Mouse (Mus musculus): ENCODE results near the gene Herpud1.
"Not testable (repeated sequence)": the region's sequence is repeated elsewhere in the genome, so short reads cannot be mapped to it uniquely, and the experiment has no call there.

The Herpud1 gene

DNA sequence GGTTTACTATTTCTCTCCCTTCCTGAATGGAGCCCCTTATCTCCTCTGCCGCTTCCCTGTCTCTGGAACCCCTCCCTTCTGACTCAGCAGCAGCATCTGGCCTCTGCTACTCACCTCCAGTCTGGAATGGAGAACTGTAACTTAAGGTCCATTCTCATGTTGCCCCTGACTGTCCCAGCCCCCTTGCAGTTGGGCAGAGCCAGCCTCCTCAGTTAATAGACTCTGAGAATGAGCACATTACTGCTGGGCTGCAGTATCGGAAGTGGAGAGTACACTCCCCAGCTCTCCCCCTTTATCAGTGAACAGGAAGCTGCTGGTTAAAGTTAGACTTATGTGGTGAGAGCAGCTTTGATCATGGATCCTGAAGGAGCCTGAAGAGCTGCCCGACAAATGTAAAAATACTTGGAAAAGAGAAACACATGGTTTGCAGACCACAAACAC lies 10.7 kb upstream of the Herpud1 start:
- peak in 1 of 2 experiments; percentile 30 for DNase-seq (ENCODE audit: low spot score in 2 of 2)

DNA sequence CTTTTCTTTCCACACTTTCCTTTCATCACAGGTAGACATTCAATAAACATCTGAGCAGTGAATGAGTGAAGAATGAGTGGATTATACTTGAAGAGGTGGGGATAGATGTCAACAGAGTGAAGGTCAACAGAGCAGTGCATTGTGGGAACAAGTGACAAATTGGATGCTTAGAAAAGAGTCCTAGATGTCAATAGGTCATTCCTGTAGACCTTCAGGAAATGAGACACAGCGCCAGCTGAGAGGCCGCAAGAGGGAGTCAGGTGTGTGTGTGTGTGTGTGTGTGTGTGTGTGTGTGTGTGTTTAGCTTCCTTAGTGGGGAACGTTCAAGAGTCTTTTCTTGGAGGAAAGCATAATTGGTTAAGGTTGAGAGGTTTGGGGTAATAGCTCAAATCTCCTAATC lies 10.1 kb upstream of the Herpud1 start:
- DNase-seq (ENCODE audit: low spot score in 2 of 2) = no peak

DNA sequence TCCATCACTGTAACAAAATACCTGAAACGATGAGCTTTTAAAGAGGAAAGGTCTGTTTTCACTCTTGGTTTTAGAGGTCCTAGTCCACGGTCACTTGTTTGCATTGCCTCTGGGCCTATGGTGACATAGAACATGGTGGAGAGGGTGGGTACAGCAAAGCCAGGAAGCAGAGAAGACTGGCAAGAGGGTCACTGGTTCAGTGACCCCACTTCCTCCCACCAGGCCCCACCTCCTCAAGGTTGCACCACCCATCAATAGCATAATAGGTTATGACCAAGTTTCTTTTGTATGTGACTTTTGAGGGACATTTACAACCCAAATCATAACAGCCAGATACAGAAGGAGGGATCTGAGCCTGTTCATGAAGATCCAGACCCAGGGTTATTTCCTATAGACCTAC lies 9.7 kb upstream of the Herpud1 start:
- peak in 1 of 2 experiments; percentile 46 for DNase-seq (ENCODE audit: low spot score in 2 of 2)

DNA sequence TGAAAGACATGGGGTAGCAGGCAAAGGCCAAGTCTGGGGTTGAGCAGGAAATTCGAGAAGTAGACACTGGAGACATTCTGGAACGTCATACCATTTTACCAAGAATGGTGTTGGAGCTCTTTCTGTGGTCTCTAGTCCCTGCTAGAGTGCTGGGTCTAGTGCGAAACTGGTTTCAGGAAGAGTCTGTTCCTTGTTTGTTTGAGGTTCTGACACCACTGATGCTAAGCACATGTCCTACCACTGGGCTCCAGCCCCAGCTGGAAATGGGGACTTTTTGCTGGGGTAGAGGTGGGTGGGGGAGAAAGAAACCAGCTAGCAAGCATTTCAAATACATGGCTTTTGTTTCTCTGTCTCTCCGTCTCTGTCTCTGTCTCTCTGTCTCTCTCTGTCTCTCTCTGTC lies 9.2 kb upstream of the Herpud1 start:
- DNase-seq (ENCODE audit: low spot score in 2 of 2) = peak in 1 of 2 experiments; percentile 60

DNA sequence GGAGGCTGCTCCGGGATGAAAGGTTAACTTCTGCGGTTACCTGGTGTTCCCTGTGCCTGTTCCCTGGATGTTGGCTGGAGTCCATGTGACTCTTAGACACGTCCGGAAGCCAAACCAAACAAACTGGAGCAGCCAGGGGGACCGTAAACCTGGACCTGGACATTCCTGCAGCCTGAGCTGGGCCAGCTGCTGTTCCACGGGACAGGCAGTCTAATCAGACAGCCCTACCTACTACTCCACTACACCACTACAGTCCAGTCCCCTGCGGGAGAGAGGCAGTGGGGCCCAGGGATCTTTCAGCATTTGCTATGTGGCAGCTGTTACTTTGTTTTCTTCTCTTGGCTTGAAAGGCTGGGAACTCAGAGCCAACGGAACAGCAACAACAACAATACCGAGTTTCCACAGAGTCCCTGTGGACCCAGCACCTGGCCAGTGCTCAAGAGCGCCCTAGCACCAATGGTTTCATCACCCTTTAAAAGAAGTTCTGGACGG lies 8.5 kb upstream of the Herpud1 start:
- no peak for DNase-seq (ENCODE audit: low spot score in 2 of 2)

DNA sequence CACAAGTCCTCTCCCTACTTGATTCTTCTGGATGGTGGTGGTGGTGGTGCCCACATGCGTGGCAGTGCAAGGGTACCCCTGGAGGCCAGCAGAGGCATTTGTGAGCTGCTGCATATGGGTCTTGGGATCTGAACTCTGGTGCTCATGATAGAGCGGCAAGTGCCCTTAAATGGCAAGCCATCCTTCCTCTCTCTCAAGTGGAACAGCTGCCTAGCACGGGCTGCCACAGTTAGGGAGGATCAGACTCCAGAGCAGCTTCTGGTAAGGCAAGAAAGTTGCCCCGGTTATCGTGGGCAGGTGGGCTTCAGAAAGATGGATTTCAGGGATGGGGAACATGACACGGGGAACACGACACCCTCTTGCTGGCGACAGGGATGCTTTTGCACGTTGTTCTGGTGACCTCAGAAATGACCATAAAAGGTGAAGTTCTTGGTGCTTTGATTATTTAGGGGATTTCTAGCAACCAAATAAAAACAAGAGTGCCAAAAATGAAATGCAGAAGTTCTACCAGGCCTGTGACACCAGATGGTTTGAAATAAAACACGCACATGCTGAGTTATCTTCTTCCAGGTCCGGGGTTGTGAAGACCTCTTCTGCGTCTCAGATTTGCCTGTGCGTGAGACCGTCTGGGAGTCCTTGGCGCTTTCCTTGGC lies 7.3 kb upstream of the Herpud1 start:
- peak in 1 of 2 experiments; percentile 68 for DNase-seq (ENCODE audit: low spot score in 2 of 2)

DNA sequence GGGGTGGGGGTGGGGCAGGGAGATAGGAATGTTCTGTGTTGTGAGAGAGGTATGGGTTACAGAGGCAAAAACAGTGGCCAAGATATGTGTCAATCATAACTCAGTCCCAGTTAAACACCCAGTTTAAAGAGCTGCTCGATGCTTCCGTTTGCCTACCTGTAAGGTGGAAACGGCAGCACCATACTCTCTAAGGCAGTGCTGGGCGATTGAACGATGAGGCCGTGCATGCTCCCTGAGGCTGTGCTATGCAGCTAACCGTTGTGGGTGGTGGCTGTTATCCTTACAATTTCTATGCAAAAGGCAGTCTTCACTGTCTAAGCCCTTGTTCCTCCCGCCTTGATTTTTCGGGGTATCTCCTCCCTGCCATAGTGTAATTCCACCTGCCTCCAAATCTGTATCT lies 6.6 kb upstream of the Herpud1 start:
- DNase-seq (ENCODE audit: low spot score in 2 of 2) = no peak

DNA sequence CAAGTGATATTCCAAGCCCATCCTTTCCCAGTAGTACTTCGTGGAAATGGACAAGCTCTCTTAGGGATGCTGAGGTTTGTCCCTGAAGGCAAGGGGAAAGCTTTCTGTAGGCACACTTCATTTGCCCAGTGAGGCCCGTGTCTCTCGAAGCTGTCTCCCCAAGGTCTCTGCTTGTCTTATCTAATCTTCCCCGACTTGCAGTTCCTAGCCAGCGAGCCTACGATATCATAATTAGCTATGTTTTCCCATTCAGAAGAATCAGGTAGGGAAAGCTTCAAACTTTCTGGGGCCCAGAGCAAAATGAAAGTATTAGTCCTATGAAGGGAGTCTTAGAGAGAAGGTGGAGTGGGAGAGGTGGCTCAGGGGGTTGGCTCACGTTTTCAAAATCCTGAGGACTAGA lies 2.1 kb upstream of the Herpud1 start:
- no peak for DNase-seq (ENCODE audit: low spot score in 2 of 2)

DNA sequence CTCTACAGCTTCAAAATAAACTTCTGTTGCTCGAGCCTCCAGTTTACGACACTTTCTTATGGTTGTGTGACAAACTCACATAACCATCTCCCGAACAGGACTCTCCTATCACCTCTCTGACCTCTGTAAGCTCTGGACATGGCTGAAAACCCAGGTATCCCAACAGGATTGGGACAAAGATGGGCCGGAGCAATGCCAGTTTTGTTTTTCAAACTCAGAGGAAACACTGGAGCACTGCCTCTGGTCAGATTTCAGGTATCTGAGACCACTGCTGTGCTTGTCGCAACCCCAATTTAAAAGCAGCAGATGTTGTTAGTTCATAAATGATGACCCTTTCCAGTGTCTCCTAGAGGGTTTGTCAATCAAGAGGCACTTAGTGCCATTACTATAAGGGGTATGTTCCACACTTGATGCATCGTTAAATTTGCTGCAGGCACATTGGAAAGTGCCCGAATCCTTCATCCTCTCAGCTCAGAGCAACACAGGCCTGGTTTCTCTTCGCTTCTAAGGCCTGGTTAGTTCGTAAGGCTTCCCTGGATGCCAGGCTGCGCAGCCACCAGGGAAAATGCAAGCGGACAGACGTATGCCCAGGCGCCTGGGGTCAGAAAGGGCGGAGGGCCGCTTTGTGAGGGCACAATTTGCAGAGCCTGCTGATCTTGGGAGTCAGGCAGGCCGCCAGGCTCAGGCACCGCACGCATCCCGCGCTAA lies 578 bp upstream of the Herpud1 start:
- no peak for DNase-seq (ENCODE audit: low spot score in 2 of 2)

DNA sequence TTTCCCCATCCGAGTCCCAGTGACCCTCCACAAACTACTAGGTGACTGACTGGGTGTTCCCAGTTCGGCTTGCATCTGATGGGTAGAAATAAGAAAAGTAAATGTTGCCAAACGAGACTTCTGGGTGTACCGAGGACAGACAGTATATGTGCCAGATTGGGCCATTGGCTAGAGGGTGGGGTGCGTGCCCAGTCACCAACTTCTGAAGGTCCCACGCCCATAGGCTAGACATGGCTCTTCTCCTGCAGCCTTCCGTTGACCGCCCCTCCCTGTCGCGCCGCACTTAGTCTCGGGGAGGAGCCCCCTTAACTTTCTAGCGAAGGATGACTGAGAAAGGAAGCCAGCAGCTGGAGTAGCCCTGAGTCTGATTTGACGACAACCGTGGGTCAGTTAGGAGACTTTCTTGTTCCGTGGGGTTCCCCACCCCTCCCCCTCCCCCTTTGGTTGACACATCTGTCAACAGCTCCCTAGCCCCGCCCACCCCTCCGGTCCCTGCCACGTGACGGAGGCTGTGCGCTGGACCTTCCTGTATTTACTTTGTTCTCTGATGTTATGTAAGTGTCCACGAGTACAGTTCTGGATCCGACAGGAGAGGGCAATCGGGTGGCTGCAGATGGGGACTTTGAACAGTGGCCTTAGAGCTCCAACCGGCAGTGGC lies 918 bp downstream of the Herpud1 start:
- DNase-seq (ENCODE audit: low spot score in 2 of 2) = peak; percentile 84 to 91

DNA sequence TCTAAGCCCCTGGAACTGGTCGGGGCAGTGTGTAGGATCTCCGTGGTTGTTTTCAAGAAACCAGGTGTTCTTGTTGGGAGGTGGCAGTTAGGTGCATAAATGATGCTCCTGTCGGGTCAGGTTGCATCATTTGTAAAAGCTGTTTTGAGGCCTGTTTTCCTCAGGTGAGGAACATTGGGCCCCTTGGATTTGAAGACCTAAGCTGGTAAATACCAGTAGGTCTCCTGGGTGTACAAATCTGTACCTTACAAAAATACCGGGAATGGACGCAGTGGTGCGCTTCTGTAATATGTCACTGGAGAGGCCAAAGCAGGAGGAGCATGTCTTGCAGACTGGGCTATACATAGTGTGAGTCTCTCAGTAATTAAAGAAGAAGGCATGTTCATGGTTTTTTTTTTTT lies 1.5 kb downstream of the Herpud1 start:
- DNase-seq (ENCODE audit: low spot score in 2 of 2) = no peak

DNA sequence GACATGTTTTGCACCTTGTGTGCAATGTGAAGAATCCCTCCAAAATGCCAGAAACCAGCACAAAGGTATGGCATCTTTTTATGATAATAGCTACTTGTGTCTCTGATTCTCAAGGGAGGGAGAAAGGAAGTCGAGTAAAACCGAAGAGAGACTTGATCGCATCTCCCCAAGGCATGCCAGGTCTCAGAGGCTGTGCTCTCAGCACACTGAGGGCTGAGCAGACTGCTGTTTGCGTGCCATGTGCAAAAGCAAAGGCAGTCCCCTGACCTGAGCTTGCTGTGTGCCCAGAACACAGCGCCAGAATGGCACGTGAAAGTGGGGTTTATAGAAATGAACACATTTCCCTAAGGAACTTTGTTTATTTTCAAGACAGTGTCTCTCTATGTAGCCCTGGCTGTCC lies 3.3 kb downstream of the Herpud1 start:
- DNase-seq (ENCODE audit: low spot score in 2 of 2) = no peak

DNA sequence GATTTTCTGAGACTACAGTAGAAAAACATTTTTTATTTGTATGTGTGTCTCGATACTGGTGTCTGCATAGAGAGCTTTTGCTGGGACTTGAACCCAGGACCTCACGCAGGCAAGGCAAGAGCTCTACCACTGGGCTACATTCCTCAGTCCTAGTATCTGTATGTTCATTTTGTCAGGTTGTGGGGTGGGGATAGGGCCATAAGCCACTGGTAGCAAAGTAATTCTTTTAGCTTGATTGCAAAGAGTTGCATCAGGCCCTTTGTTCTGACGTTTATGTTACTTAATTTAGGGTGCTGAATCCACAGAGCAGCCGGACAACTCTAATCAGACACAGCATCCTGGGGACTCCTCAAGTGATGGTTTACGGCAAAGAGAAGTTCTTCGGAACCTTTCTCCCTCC lies 4.2 kb downstream of the Herpud1 start:
- DNase-seq (ENCODE audit: low spot score in 2 of 2) = no peak

DNA sequence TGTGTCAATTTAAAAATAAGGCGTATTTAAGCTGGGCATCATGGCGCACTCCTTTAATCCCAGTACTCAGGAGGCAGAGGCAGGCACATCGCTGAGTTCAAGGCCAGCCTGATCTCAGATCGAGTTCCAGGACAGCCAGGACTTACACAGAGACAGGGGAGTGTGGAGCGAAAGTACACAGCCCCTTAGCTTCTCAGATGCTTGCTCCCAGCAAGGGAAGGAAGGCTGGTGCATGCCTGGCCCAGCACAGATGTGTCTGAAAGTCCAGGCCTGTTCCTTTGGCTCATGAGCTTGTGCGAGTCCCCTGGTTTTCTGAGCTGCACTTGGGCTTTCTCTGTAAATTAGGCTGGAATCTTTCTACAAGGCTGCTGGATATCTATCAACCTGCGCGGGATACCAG lies 4.7 kb downstream of the Herpud1 start:
- no peak for DNase-seq (ENCODE audit: low spot score in 2 of 2)

DNA sequence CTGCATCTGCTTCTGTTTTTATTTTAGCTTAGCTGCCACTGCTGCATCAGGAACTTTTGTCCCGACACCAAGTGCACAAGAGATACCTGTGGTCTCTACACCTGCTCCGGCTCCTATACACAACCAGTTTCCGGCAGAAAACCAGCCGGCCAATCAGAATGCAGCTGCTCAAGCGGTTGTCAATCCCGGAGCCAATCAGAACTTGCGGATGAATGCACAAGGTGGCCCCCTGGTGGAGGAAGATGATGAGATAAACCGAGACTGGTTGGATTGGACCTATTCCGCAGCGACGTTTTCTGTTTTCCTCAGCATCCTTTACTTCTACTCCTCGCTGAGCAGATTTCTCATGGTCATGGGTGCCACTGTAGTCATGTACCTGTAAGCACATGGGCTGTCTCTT lies 5.9 kb downstream of the Herpud1 start:
- DNase-seq (ENCODE audit: low spot score in 2 of 2) = peak; percentile 29 to 62

DNA sequence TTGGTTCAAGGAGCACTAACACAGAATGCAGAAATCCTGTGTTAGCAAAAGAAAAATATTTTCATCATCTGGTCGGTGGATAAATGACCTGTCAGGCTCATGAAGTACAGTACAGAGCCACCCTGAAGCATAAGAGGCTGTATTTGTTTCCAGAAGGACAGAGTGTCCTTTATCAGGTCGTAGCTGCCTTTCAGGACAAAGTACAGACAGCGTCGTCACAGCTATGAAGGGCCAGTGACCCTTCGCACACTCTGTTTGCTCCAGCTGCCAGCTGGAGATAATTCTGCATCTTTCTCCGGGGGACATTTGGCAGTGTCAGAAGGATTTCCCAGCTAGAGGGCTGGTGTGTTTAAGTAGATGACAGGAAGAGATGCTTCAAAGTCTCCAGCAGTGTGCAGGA lies 6.4 kb downstream of the Herpud1 start:
- no peak for DNase-seq (ENCODE audit: low spot score in 2 of 2)

DNA sequence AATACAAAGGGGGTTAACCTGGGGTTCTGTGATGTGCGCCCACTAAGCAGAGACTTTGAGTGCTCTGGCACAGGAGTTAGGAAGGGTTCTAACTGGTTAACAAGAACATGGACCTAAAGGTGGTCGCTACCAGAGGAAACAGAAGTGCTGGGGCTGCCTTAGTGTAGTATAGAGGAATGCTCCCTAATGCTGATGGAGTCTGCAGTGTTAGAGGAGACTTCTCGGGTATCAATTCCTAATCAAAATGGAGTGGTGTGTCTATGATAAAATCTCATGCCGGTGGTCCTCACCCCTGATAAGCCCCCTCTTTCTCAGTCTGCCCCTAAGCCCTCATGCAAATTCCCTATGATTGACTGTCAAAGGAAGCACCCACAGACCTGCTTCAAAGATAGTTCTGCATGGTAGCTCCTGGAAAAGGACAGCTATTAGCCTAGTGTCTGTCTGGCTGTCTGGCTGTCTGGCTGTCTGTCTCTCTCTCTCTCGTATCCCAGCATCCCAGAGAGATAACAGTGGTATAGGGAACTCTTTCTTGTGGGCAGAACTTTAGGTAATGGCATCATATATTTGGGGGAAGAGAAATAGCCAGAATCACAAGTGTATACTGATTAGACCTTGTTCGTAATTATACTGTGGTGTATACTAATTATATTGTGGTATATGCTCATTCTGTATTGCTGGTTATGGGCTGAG lies 9.8 kb downstream of the Herpud1 start:
- no peak for DNase-seq (ENCODE audit: low spot score in 2 of 2)

DNA sequence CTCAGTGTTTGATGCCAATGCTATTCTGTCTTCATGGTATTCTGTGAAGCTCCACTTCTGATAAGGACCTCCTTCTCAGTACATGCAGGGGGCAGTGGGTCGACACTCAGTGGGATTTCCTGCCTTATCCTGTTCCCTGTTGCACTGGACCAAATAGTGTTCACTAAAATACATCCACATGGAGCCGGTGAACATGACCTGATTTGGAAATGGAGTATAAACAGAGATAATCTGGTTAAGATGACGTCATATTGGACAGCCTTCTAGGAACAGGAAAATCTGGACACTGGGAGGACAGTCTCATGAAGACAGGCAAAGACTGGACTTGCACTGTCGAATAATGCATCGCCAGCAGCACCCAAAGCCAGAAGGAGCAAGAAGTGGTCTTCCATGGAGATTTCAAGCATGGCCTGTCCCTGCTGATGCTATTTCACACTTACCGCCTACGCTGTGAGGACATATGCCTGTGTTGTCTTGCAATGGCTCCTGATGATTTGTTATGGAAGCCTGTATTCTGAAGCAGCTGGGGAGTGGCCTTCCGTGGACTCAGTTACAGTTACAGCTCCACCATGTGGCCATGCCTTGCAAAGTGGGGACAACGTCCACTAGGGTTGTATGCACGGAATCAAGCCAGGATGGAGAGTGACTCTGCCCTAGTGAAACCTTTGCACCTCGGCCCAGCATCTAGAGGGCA lies 10.9 kb downstream of the Herpud1 start:
- peak; percentile 41 to 48 for DNase-seq (ENCODE audit: low spot score in 2 of 2)

DNA sequence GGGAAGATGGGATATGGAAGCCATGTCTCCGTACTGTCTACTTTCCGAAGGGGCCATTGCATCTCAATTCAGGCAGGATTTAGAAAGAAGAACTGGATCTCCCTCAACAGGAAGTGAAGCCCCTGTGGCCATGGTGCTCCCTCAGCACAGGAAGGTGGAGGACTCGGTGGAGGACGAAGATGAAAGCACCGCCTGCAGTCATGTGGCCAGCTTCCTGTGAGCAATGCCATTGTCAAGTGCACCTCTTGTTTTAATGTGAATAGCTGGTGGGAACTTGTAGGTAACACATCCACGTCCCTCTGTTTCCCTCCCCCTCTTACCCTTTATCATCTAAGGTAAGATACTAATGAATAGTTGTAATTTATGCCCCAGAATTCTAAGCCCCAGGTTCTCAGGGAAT lies 12.3 kb downstream of the Herpud1 start:
- peak in 1 of 2 experiments; percentile 40 for DNase-seq (ENCODE audit: low spot score in 2 of 2)

DNA sequence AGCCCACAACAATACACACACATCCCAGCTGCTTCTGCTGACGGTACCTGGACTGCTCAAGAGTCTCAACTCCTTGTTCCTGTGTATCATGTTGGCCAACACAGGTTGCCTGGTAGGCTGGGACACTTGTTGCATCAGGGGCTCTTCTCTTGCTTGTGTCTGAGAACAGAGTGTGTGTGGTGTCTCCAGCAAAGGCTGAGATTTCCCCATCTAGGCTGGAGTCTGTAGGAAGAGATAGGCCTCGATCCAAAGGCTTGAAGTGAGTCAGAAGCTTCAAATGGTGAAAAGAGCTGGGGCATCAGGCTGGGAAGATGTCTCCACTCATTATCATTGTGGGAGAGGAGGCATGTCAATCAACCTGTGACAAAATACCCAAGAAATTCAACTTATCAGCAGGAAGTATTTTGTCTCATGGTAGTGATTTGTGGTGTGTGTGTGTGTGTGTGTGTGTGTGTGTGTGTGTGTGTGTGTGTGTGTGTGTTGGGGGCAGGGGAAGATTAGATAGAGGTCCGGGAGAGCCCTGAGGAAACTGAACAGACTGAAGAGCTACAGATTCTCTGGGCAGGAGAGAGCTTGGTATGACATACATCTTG lies 13.2 kb downstream of the Herpud1 start:
- no peak for DNase-seq (ENCODE audit: low spot score in 2 of 2)

DNA sequence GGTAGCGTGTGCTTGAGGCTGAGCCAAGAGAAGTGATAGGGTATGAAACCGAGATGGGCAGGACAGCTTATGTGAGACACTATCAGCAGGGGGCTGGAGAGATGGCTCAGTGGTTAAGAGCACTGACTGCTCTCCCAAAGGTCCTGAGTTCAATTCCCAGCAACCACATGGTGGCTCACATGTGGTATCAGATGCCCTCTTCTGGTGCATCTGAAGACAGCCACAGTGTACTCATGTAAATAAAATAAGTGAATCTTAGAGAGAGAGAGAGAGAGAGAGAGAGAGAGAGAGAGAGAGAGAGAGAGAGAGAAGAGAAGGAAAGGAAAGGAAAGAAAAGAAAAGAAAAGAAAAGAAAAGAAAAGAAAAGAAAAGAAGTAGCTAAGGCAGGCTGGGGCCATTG lies 13.7 kb downstream of the Herpud1 start:
- not testable (repeated sequence) for DNase-seq (ENCODE audit: low spot score in 2 of 2)

Measured in natural killer cell, adult 2 months (primary cell).